Mouse (Mus musculus) left cerebral cortex, adult 8-10 months (tissue): ENCODE data around the gene Gm19668. TPM values are rescaled to one million over a fixed set of nuclear protein-coding genes. Genes with fewer than 3 reads are reported as not detected.
"Not testable (repeated sequence)": the region's sequence is repeated elsewhere in the genome, so short reads cannot be mapped to it uniquely, and the experiment has no call there.

Experiments used
- DNase-seq, 2 experiments: peaks; one replicate each; pipeline ENCODE4 v3.0.0; 2022; ENCODE audit warnings: low spot score in 2 of 2
- total RNA-seq, 4 experiments: library from RNA; stranded (reverse); gene quantifications; 2 replicates each; pipeline ENCODE4 v1.2.4; 2022

Gm19668 gene
- total RNA-seq, 4 experiments from 2014 or later: not detected

GRCm38 (mm10) chr10:77771225-77771624 lies 27.7 kb downstream of the Gm19668 start, which contains the start of gene Gm3238:
Gene Gm3238 (minus strand): TSS chr10:77771325.
- DNase-seq: not testable (repeated sequence)

GRCm38 (mm10) chr10:77769727-77770126 lies 29.2 kb downstream of the Gm19668 start:
- DNase-seq: no peak

GRCm38 (mm10) chr10:77759582-77759981 lies 39.4 kb downstream of the Gm19668 start, which contains the start of gene Gm3233:
Gene Gm3233 (minus strand): TSS chr10:77759682.
- DNase-seq: not testable (repeated sequence)

- no peak for DNase-seq
These were observed 45.5 kb downstream of the Gm19668 start for GRCm38 (mm10) chr10:77753448-77753847.

GRCm38 (mm10) chr10:77752312-77752711 lies 46.6 kb downstream of the Gm19668 start:
- not testable (repeated sequence) for DNase-seq

GRCm38 (mm10) chr10:77751254-77751653 lies 47.7 kb downstream of the Gm19668 start, which contains the start of gene Gm9736:
Gene Gm9736 (minus strand): TSS chr10:77751354.
- DNase-seq: not testable (repeated sequence)

- DNase-seq: not testable (repeated sequence)
These were observed 48.2 kb downstream of the Gm19668 start for GRCm38 (mm10) chr10:77750686-77751085.

Other genes starting within 250 kb of the Gm19668 start
- gene Pttg1ip, start 217.4 kb downstream of the Gm19668 start, total RNA-seq: 10 to 100 TPM; 80.9 to 92.5 (median 89.4) TPM
- gene Sumo3, start 193.0 kb downstream of the Gm19668 start, total RNA-seq: 100 to 1,000 TPM; 172 to 216 (median 192) TPM
- 10 to 100 TPM; 17.1 to 31.9 (median 23.8) TPM for gene Gm49325, start 192.9 kb downstream of the Gm19668 start, total RNA-seq
- 10 to 100 TPM; 44.8 to 51.1 (median 49.0) TPM for gene Ube2g2, start 176.9 kb downstream of the Gm19668 start, total RNA-seq
- gene Tspear, start 112.6 kb downstream of the Gm19668 start, total RNA-seq: 1 to 10 TPM in 1 of 4 experiments, under 1 TPM in 3; 0.35 to 1.1 (median 0.74) TPM
- not detected for gene Gm19402, start 108.4 kb downstream of the Gm19668 start, total RNA-seq
- not detected for gene Gm9508, start 101.9 kb downstream of the Gm19668 start, total RNA-seq
- not detected for gene Gm10272, start 92.5 kb downstream of the Gm19668 start, total RNA-seq
- gene Gm10024, start 87.7 kb downstream of the Gm19668 start, total RNA-seq: not detected
- not detected for gene Gm10142, start 83.3 kb downstream of the Gm19668 start, total RNA-seq
- gene Krtap12-1, start 78.5 kb downstream of the Gm19668 start, total RNA-seq: not detected
- not detected for gene Gm10100, start 72.6 kb downstream of the Gm19668 start, total RNA-seq
- gene Gm18596, start 56.5 kb downstream of the Gm19668 start, total RNA-seq: not detected
- gene Gm9736, start 47.8 kb downstream of the Gm19668 start, total RNA-seq: not detected
- gene Gm3233, start 39.5 kb downstream of the Gm19668 start, total RNA-seq: not detected
- not detected for gene Gm3238, start 27.8 kb downstream of the Gm19668 start, total RNA-seq
- gene Gm7138, start 22.2 kb downstream of the Gm19668 start, total RNA-seq: not detected
- not detected for gene Gm3250, start 16.6 kb downstream of the Gm19668 start, total RNA-seq
- not detected for gene Gm7137, start 10.9 kb downstream of the Gm19668 start, total RNA-seq
- not detected for gene Gm9639, start 4.1 kb downstream of the Gm19668 start, total RNA-seq
- not detected for gene Gm9507, start 12.7 kb upstream of the Gm19668 start, total RNA-seq
- gene Gm2696, start 15.5 kb upstream of the Gm19668 start, total RNA-seq: not detected
- gene Krtap10-4, start 28.0 kb upstream of the Gm19668 start, total RNA-seq: not detected
- gene Krtap10-10, start 36.8 kb upstream of the Gm19668 start, total RNA-seq: not detected
- gene Gm36176, start 47.7 kb upstream of the Gm19668 start, total RNA-seq: not detected
- not detected for gene Gm10318, start 53.7 kb upstream of the Gm19668 start, total RNA-seq
- gene Gm3285, start 62.8 kb upstream of the Gm19668 start, total RNA-seq: not detected
- gene Lrrc3, start 103.4 kb upstream of the Gm19668 start, total RNA-seq: 10 to 100 TPM in 3 of 4 experiments, 1 to 10 TPM in 1; 9.3 to 10.8 (median 10.4) TPM
- gene Trpm2, start 171.4 kb upstream of the Gm19668 start, total RNA-seq: 10 to 100 TPM; 49.9 to 64.9 (median 51.2) TPM
- gene 1810043G02Rik, start 179.4 kb upstream of the Gm19668 start, total RNA-seq: 10 to 100 TPM; 28.1 to 37.1 (median 34.4) TPM
- 100 to 1,000 TPM; 149 to 184 (median 161) TPM for gene Pfkl, start 210.9 kb upstream of the Gm19668 start, total RNA-seq
- gene Dnmt3l, start 242.8 kb upstream of the Gm19668 start, total RNA-seq: 1 to 10 TPM in 1 of 4 experiments, under 1 TPM in 1, not detected in 2; 0.77 to 1.4 TPM
- gene Aire, start 244.5 kb upstream of the Gm19668 start, total RNA-seq: under 1 TPM in 3 of 4 experiments, not detected in 1; 0.23 to 0.97 (median 0.37) TPM